Mouse (Mus musculus) layer of hippocampus, postnatal 25 days (tissue): ENCODE measurements around the gene Ak9. TPM values are rescaled to one million over a fixed set of nuclear protein-coding genes. Genes with fewer than 3 reads are reported as not detected.

Experiments used
- DNase-seq, 2 experiments: peaks; one replicate each; pipeline ENCODE4 v3.0.0; 2022; ENCODE audit warnings: mixed read lengths in 2 of 2, low spot score in 1 of 2; ENCODE audit errors: extremely low spot score in 1 of 2
- total RNA-seq, 2 experiments: library from RNA; stranded (reverse); gene quantifications; 2 replicates each; pipeline ENCODE4 v1.2.3; 2021

The Ak9 gene
- total RNA-seq, 2 experiments from 2014 or later = 0.17 to 0.23 TPM

- DNase-seq = no peak
Measured at GRCm38 (mm10) chr10:41449684-41450083, 145.9 kb downstream of the Ak9 start.

- peak; percentile 84 to 85 for DNase-seq
Measured at GRCm38 (mm10) chr10:41450137-41450670, 146.4 kb downstream of the Ak9 start, which contains the start of gene Zbtb24. Gene Zbtb24 (plus strand): TSS chr10:41450383.

GRCm38 (mm10) chr10:41450780-41451522 lies 147.2 kb downstream of the Ak9 start:
- DNase-seq = no peak

GRCm38 (mm10) chr10:41451656-41452055 lies 147.9 kb downstream of the Ak9 start:
- no peak for DNase-seq

GRCm38 (mm10) chr10:41452791-41453190 lies 149.0 kb downstream of the Ak9 start:
- DNase-seq = no peak

GRCm38 (mm10) chr10:41459990-41460389 lies 156.2 kb downstream of the Ak9 start:
- no peak for DNase-seq

- DNase-seq = no peak
Measured at GRCm38 (mm10) chr10:41460501-41460900, 156.7 kb downstream of the Ak9 start.

- no peak for DNase-seq
Measured at GRCm38 (mm10) chr10:41461057-41461722, 157.4 kb downstream of the Ak9 start.

- DNase-seq = no peak
Measured at GRCm38 (mm10) chr10:41464401-41464955, 160.7 kb downstream of the Ak9 start.

- no peak for DNase-seq
Measured at GRCm38 (mm10) chr10:41467325-41467724, 163.5 kb downstream of the Ak9 start.

- DNase-seq = no peak
Measured at GRCm38 (mm10) chr10:41470693-41471092, 166.9 kb downstream of the Ak9 start.

- no peak for DNase-seq
Measured at GRCm38 (mm10) chr10:41472534-41472933, 168.8 kb downstream of the Ak9 start.

GRCm38 (mm10) chr10:41472962-41473481 lies 169.2 kb downstream of the Ak9 start:
- DNase-seq = no peak

GRCm38 (mm10) chr10:41473782-41474468 lies 170.1 kb downstream of the Ak9 start:
- DNase-seq = no peak

- no peak for DNase-seq
Measured at GRCm38 (mm10) chr10:41474981-41475391, 171.2 kb downstream of the Ak9 start.

GRCm38 (mm10) chr10:41476171-41477017 lies 172.6 kb downstream of the Ak9 start, which contains the start of gene Mical1:
Gene Mical1 (plus strand): TSS chr10:41476314.
- peak; percentile 30 to 46 for DNase-seq

- DNase-seq = no peak
Measured at GRCm38 (mm10) chr10:41477018-41477277, 173.2 kb downstream of the Ak9 start.

- peak in 1 of 2 experiments; percentile 23 for DNase-seq
Measured at GRCm38 (mm10) chr10:41477278-41478181, 173.8 kb downstream of the Ak9 start.

- no peak for DNase-seq
Measured at GRCm38 (mm10) chr10:41479961-41480360, 176.2 kb downstream of the Ak9 start.
